Mouse (Mus musculus) right cerebral cortex, postnatal 36 days (tissue): ENCODE results near the gene Rai14.
A peak's percentile ranks its signal among the peaks of the same experiment; 100 is the strongest.

Experiments used
- DNase-seq, 2 experiments: peaks; one replicate each; pipeline ENCODE4 v3.0.0; 2022; ENCODE audit warnings: low spot score in 2 of 2, mixed read lengths in 1 of 2

Gene Rai14

DNA sequence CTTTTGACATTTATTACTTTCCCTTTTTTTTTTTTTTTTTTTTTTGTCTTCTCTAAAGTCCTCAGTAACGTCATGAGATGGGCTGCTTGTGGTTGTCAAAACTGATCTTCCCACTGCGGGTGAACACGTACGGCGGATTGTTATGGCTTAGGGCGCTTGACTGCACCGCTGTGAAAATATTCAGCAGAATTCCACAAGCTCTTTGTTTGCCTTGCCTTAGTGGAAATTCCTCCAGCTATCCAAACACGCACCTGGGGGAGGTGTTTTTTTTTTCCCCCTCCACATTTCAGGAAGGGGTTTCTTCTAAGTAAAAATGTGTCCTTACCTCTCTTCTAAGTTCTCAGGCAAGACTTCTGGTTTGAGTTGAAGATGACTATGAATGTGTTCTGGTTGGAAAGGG, 6.2 kb upstream of the Rai14 start:
- DNase-seq, result no peak

DNA sequence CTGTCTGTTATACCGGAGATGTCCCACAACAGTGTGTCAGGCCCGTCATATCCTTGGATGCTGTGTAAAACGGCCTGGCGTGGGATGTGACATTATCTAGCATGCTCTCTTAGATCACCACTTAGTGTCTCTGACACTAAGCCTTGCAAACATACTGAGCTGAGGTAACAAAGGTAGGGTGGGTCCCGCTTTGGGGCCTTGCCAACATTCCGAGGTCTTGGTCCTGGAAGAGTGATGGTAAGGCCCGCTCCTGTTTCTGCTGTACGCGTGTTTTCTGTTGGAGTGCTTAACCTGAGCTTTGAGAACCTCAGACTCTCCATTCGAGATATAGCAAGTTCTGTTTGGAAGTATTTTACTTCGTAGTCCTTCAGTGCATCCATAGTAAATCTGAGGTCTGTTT, 5.8 kb upstream of the Rai14 start:
- no peak for DNase-seq

DNA sequence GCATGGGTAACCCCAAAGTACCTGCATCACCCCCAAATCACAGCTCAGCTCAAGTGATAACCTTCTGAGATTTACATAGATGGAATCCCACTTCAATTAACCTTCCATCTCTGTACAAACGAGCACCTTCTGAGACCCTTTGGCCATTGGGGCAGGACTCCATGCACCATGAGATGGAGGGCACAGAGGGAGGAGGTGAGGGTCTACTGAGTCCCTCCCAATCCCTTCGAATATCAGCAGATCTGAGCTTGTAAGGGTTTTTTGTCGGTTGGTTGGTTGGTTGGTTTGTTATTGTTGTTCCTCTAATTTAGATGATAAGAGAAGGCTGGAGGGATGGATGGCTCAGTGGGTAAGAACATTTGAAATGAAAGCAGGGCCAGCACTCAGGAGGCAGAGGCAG, 5.1 kb upstream of the Rai14 start:
- DNase-seq, result no peak

DNA sequence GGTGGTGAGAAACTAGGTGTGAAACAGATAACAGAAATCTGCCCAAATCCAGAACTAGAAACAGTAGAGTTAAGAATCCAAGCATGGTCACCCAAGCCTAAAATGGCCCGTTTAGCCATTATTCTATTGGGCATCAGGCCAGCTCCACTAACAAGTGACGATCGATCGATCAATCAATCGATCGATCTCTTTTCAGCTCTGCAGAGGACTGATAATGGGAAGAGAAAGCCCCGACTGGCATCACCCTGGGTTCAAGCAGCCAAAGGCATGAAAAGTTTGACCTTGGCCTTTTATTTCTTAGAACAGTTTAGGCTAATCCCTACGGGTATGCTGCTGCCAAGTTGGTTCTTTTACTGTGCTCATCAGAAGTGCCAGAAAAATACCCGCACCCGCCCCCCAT, 4.3 kb upstream of the Rai14 start:
- DNase-seq, result no peak

DNA sequence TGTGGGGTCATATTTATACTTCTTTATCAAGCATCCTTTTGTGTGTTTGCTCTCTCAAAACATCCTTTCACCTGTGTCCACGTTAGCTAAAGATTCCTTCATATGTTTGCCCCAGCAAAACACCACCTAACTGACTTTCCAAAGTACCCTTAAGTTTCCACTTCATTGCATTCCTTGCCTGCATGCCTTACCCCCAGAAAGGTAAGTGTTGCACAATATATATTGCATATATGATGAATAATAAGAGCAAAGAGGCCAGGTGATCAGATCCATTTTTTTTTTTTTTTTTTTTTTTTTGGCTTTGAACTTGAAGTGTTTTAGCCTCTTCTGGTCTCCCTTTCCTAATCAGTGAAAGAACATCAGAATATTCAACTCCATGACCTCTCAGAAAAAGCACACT, 2.9 kb upstream of the Rai14 start:
- DNase-seq, result no peak

DNA sequence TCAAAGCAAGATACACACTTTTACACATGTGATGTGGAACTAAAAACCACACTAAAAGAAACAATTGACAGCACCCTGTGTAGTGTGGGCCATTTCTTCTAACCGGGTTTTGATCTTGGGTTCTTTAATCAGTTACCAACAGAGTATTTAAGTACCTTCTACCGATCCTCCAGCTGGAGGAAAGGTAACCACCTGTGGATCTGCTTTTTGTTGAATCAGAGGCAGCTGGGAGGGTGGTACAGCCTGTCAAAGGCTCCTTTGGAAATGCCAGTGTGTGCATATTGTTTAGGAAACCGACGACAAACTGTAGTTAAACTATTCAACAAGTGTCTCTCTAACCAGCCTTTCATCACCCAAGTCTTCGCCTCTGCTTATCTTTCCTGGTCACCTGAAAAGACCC, 1.5 kb upstream of the Rai14 start:
- no peak for DNase-seq

DNA sequence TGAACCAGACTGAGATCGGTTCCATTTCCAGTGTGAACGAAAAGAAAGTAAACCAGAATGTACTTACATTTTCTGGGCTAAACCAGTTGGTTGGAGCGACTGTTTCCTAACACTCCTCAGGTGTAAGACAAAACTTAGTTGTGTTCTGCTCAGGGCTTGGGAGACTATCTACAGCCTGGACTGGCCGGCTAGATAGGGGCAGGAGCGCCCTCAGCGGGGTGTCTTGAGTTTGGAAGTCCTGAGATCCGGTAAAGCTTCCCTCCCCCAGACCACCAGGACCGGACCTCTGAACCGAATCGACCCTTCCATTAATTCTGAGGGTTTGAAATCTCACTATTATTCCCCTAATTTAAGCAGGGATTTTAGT, 698 bp upstream of the Rai14 start:
- DNase-seq, result no peak

DNA sequence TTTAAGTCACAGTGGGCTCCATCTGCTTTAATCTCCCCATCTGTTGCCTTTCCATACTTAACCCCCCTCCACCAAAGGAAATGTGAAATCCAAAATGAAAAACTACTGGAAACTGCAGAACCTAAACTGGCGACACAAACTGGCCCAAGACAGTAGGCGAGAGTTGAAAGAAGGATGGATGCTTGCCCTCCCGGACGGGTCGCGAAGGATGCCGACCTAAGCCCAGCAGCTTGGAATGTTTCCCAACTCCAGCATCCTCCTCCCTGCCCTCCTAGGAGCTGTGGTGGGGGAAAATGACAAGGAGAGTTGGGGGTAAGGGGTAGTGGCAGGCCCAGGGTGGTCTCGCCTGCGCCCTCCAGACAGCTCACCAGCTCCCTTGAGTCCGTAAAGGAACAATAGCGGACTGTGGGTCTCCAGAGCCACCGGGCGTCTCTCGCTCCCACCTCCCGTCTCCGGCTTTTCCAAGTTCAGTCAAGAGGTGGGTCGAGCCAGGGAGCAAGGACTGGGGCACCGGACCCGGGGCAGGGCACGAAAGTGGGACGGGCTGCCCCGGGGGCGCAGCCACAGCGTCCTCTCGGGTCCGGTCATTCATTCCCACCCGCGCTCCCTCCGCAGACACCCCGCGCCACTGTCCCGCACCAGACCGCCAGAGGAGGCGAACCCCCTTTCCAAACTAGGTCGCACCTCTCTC, 653 bp downstream of the Rai14 start:
- DNase-seq, result no peak

DNA sequence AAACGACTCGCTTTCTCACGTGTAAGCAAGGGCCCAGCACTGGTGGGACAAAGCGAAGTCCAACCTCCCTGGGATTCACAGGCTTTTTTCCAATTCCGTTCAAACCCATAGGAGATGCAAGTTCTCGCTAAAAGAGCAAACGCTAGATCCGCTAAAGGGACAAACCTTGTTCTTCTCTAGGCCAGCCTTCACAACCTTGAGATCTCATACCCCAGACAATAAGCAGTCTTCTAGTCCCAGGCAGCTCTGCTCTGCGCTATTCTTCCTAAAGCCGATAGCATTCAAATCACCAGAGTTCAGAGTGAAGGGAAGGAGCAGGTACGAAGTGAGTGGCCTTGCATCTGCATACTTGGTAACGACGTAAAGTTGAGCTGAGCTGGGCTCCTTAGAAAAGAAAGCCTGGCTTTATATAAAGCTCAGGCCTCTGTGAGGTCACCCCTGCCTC, 1.2 kb downstream of the Rai14 start:
- no peak for DNase-seq

DNA sequence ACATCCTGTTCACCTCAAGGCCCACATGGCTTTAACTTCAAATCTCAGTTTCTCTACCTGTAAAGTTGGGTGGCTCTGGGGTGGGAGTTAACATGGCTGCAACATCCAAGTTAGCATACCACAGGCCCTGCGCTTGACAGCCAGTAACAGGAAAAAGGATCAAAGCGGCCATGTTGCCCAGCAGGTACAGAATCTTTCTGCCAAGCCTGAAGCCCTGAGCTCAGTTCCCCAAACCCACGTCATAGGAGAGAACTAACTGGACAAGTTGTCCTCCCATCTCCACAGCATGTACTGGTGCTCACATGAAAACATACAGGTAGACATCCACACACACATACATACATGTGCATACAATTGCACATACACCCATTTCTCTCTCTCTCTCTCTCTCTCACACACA, 2.1 kb downstream of the Rai14 start:
- DNase-seq, result no peak

DNA sequence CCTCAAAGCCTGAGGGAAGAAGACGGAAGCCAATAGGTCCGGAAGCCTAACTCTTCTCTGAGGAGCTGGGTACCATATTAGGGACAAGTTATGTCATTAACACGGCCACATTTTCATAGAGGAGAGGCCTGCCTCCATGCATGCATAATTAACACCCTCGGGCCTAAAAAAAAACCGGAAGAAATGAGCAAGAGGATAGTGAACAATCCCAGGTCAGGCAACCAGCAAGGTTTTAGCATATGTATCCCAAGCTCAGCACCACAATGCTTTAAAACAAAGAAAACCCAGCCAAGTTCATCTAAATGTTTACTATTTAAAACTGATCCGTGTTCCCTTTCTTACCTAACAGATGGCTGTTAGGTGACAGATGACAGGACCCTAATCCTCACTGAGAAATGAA, 3.2 kb downstream of the Rai14 start:
- DNase-seq, result no peak

DNA sequence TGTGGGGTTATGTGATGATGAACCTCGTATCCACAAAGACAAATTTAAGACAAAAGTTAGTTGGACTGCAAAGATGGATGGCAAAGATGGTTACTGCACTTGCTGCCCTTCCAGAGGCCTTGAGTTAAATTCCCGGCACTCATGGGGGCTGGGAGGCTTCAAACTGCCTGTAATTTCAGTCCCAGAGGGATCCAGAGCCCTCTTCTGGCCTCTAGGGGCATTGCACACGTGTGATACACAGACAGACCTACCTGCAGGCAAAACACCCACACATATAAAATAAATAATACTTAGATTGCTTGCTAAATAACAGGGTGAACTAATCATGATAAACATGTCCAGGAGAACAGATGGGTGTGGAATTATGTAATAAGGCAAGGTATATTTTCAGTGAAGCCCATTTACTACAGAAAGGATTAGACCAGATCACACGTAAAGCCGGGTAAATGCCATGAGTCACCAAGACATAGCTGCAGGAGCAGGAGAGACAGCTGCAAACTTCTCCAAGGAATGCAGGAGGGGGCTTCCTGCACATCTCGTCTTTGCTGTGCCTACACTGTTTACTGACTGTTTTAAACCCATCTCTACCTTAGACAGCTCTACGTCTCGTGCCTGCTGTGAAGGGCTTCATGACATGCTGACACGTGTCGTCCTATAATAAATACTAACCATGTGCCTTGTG, 5.7 kb downstream of the Rai14 start:
- no peak for DNase-seq

DNA sequence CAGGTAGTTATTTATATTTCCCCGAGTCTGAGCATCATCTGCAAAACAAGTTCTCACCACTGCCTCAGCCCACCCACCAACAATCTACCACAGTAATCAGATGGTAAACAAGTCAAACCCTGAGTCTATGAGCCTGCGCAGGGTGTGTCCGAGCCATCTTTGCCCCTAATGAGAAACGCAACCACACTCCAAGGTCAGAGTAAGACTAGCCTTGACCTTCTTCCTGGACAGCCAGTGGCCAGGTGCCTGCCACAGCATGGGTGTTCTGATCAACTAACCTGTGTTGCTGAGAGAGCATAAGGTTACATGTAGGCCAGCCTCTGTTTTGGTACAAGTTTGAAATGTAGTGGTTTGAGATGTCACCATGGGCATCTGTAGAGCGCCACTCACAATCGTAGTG, 7.3 kb downstream of the Rai14 start:
- no peak for DNase-seq

DNA sequence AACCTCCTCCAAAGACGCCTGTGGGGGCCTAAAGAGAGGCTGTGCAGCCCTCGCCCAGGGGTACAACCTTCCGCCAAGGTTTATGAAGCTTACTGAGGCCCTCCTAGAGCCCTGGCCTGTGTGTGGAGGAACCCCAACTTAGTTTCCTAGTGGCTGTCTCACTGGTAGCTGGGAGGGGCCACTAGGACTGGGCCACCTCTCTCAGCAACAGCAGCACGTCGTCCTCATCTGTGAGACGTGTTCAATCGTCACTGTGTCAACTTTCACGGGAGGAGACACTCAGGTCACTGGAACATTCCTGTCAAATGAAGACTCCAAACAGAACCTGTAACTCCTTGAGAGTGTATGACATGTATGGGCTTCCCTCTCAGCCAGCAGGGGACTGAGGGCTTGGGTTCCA, 8.0 kb downstream of the Rai14 start:
- no peak for DNase-seq

DNA sequence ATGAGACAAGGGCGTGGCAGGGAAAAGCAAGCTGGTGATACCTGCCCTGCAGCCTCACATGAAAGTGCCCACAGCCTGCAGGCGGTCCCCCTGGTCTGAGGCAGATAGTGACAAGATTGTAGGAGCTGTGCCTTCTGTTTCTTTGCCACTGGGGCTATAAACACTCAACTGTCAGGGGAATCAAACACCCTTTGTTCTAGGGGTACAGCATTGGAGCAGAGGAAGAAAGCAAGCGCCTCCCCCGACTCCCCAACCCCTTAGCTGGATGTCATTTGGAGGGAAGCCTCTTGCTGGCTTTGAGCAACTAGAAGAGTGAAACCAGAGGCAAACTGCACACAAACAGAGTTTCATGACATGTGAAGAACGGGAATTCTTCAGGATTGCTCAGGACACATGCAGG, 8.7 kb downstream of the Rai14 start:
- no peak for DNase-seq

DNA sequence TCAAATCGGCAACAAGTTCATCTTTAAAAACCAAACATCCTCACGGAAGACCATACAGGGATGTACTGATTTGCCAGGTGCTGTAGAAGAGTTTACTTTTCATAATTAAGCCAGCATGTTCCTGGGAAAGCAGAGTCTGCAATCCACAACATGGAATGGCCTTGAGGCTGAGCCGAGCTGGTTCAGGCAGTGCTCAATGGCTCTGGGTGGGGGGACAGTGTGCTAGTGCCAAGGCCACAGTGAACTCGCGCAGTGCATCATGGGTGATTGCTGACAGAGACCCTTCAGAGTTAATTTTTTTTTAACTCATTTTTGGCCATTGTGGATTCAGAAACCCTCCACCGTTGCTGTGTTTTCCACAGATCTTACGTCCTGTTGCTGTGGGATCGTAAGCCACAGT, 10.1 kb downstream of the Rai14 start:
- DNase-seq, result no peak

DNA sequence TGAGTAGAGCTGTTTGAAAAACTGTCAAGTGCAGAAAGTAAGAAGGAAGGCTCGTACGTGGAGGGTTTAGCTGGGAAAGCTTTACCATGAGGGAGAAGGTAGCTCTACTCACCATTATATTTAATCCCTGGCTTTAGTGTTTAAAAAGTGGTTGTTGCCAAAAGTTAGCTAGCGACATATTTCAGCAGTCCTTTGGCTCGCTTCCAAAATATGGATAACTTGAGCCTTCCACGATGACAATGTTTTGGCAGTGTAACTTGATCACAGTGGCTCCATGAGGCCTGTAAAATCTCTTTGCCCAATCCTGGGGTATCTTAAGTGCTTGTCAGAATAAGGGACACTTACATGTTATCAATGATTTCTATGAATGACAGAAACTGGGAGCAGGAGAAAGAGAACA, 12.9 kb downstream of the Rai14 start:
- DNase-seq, result no peak

DNA sequence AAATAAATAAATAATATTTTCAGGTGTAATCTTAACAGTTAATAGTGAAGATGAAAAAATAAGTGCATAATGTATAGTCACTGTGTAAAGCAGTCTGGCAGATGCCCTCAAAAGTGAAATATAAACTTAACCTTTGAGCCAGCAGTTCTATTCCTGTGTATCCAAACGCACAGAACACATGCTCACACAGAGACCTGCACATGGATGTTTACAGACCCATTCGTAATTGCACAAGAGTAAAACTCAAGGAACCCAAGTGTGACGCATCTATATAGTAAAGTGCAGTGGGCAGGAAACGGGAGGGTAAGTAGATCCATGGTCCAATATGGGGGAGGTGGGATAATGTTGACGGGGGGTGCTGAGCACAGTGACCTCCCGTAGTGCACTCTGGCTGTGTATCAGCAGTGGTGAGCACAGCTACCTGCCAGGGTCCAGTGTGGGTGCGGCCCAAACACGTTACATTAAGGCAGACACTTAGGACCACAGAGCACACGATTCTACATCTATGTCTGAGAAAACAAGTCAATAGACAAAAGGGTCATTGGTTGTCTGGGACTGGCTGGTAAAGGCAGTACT, 13.4 kb downstream of the Rai14 start:
- DNase-seq, result no peak

DNA sequence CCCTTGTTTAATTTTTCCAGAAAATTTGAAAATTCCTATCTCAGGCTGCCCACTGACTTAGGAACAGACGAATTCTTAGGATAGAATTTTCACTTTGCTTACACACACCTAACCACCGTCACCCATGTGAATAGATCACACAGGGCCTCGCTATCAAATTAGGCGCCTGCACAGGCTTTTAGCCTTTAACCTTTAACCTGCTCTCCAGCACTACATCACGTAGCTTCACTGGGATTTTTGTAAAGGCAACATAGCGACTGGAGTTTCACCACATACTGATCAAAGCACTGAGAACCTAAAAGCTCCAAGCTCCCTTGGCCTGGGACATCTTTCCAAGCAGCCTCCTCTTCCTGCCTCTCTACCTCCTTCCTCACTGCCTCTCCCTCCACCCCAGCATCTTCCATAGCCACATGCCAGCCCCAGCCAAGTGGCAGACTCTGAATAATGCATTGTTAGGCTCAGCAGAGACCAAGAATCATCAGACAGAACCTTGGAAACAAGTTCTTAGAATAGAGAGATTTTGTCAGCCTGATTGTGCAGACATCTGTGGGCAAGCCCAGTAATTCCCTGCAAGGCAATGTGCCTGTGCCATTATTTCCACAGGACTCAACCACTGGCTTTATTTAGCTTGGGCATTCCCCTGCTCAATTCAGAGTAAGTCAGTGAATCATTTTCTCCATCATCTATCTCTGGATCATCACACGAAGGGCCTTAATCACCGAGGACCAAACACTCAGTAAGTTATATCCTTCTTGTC, 17.8 kb downstream of the Rai14 start:
- peak; percentile 16 to 26 for DNase-seq

DNA sequence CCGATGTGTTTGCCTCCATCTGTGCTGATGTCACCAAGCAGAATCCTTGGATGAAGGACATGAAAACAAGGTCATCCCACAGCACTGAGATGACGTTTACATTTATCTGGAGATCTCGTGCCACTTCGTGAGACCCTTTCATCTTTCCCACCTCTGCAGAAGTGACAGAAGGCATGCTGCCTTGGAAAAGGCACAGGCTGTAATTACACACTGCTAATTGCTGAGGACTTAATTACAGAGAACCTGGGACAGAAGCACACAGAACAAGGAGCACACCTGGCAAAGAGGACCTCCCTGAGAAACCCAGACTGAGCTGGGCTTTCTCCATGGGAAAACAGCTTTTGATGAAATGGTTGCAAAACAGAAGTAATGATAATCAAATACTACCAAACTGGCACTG, 21.8 kb downstream of the Rai14 start:
- no peak for DNase-seq

DNA sequence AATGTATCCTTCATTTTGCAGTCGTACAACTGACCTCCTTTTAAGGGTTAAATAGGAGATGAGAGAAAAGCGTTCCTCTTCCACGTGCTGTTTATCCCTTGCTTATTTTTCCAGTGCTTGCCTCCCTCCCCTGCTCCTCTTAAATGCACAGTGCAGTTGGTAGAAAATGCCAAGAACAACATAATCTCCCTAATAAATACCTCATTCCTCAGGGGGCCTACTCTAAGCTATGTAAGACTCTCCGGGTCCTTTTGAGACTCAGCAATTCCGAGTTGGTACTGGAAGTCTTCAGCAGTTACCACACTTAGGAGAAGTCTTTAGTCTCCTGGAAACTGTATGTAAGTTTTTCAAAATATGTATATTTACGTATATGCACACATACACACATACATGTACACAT, 22.9 kb downstream of the Rai14 start:
- no peak for DNase-seq

DNA sequence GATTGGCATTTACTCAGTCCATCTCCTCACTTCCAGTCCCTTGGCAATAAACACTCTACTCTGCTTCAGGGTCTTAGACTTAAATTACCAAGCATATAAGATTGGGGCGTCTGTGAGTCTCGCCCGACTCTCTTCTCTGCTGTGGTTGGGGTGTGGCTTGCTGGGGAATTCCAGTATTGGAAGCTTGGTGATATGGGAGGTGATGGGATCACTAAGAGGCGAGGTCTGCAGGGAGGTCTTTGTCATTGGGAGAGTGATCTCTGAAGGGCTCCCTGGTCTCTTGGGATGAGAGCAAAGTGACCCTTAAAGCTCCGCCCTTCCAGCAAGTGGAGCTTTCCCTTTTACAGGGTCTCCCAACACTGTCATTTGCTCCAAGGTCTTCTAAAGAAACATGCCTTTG, 23.5 kb downstream of the Rai14 start:
- DNase-seq, result no peak

DNA sequence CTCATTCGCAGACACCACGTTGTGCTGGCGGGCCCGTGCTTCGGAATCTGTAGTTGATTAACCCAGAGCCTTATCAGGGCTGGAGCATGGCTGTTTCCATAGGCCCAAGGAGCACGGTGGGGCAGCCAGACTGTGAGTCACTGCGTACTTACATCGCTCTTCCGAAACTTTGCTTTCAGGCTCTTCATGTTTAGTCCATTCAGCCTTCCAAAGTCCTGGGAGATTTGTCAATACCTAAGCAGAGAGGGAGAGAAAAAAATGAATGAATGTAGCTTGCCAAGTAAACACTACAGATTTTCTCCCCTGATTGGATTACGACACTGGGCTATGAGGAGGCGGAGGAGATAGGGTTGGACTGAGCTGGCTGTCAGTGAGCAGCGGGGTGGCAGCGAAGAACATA, 24.2 kb downstream of the Rai14 start:
- DNase-seq, result no peak
